Mouse (Mus musculus) intestine, postnatal 0 days (tissue): ENCODE measurements around the gene Hmgcr. TPM values are rescaled to one million over a fixed set of nuclear protein-coding genes. Genes with fewer than 3 reads are reported as not detected.

Experiments
- ATAC-seq: fragments of 200-750 bp; cut with Nextera tagmentation; 2 replicates; pipeline ENCODE4 v1.8.0; 2017; ENCODE audit warnings: mild to moderate bottlenecking, moderate TSS enrichment, moderate library complexity
- H3K27ac ChIP-seq: fragments of 300-500 bp; sonication (generic); 2 replicates; pipeline ENCODE4 v1.5.1; 2014; ENCODE audit warnings: mild to moderate bottlenecking, low read depth, low read length, moderate library complexity
- H3K27me3 ChIP-seq: fragments of 300-500 bp; sonication (generic); replicated peaks from 2 replicates; pipeline ENCODE4 v1.6.1; 2014; ENCODE audit warnings: low read length, mixed read lengths; ENCODE audit not compliant: control insufficient read depth, insufficient read depth
- H3K36me3 ChIP-seq: fragments of 300-500 bp; sonication (generic); 2 replicates; pipeline ENCODE4 v1.6.1; 2014; ENCODE audit warnings: mild to moderate bottlenecking, moderate library complexity; ENCODE audit not compliant: control insufficient read depth, insufficient read depth
- H3K4me1 ChIP-seq: fragments of 300-500 bp; sonication (generic); replicated peaks from 2 replicates; pipeline ENCODE4 v1.6.1; 2014; ENCODE audit warnings: antibody characterized with exemption, low read length, mixed read lengths; ENCODE audit not compliant: control insufficient read depth, insufficient read depth
- H3K4me2 ChIP-seq: fragments of 300-500 bp; sonication (generic); replicated peaks from 2 replicates; pipeline ENCODE4 v1.6.1; 2014; ENCODE audit warnings: low read depth, mild to moderate bottlenecking, moderate library complexity
- H3K4me3 ChIP-seq: fragments of 300-500 bp; sonication (generic); 2 replicates; pipeline ENCODE4 v1.5.1; 2014; ENCODE audit warnings: low read depth, low read length
- H3K9ac ChIP-seq: fragments of 300-500 bp; sonication (generic); 2 replicates; pipeline ENCODE4 v1.6.1; 2014; ENCODE audit warnings: mild to moderate bottlenecking, low read depth, low read length
- H3K9me3 ChIP-seq: fragments of 300-500 bp; sonication (generic); 2 replicates; pipeline ENCODE4 v1.6.1; 2016; ENCODE audit warnings: mixed run types; ENCODE audit not compliant: control insufficient read depth
- CTCF ChIP-seq: sonication (generic); IDR thresholded peaks from 2 replicates; pipeline ENCODE4 v1.5.1; 2016; ENCODE audit warnings: low read depth, mild to moderate bottlenecking, control low read depth, antibody characterized with exemption, moderate library complexity
- WGBS: fragments of 180-500 bp; shearing (Covaris S2); extraction: QIAGEN DNeasy Blood & Tissue Kit; methylation state at CpG from one replicate; pipeline ENCODE4 v1.1.7; 2014; 5-methylcytosine and 5-hydroxymethylcytosine counted together
- polyA plus RNA-seq: library from polyadenylated mRNA; unstranded; fragments of >200 nt; fragmentation: Nextera tagmentation; extraction: Ambion mirVana; gene quantifications from 2 replicates; pipeline ENCODE4 v1.2.1, GENCODE M21; 2015

Hmgcr gene
- polyA plus RNA-seq, 1 experiment from 2014 or later, result 23.2 TPM

GRCm38 (mm10) chr13:96697805-96698586, 27.3 kb upstream of the Hmgcr start:
- Histone ChIP-seq H3K4me3 (no peak overlapping the region), H3K27me3 (no peaks in the 10 kb centered on the region), H3K36me3 (no peaks in the 10 kb centered on the region), H3K9ac (no peak overlapping the region), H3K9me3 (no peaks in the 10 kb centered on the region), H3K4me1 (no peaks in the 10 kb centered on the region), H3K27ac (no peak overlapping the region), H3K4me2 (no peak overlapping the region)
- 56% methylated on average over 8 of the region's 8 CpGs for WGBS
- no peak for TF ChIP-seq CTCF
- ATAC-seq, result peak; percentile 28; the same call in 1 of the 2 replicates

GRCm38 (mm10) chr13:96695428-96695827, 24.7 kb upstream of the Hmgcr start:
- H3K27ac ChIP-seq, result no peak overlapping the region
- no peak for TF ChIP-seq CTCF

GRCm38 (mm10) chr13:96689901-96690300, 19.2 kb upstream of the Hmgcr start:
- WGBS, result 93% methylated on average over 5 of the region's 5 CpGs
- Histone ChIP-seq H3K9me3 (no peaks in the 10 kb centered on the region), H3K4me3 (no peak overlapping the region), H3K27ac (no peak overlapping the region), H3K36me3 (no peaks in the 10 kb centered on the region), H3K4me1 (no peaks in the 10 kb centered on the region), H3K4me2 (no peak overlapping the region), H3K27me3 (no peaks in the 10 kb centered on the region), H3K9ac (no peak overlapping the region)
- TF ChIP-seq CTCF, result no peak
- no peak for ATAC-seq

More at GRCm38 (mm10) chr13:96695428-96695827, 24.7 kb upstream of the Hmgcr start:
- Histone ChIP-seq H3K4me1 (no peaks in the 10 kb centered on the region), H3K9me3 (no peaks in the 10 kb centered on the region), H3K9ac (no peak overlapping the region), H3K4me2 (no peak overlapping the region), H3K4me3 (no peak overlapping the region), H3K27me3 (no peaks in the 10 kb centered on the region), H3K36me3 (no peaks in the 10 kb centered on the region)
- 96% methylated on average over 2 of the region's 2 CpGs for WGBS
- ATAC-seq, result no peak

DNA sequence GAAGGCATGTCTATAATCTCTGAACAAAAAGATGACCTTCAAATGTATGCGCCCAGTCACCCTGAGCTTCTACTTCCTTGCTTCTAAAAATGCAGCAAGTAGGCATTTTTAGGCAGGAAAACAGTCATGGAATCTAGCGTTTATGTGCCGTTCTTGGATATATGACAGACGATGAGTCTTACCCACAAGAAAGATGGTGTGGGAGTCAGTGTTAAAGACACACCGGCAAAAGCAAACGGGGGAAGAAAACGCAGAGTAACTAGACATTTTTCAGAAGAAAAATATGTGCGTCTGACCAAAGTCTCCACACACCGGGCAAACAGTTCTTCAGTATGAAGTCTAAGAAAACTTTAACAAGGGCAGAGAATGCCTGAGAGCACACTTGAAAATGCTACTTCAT, 16.5 kb upstream of the Hmgcr start:
- no peak for TF ChIP-seq CTCF
- Histone ChIP-seq H3K4me3 (no peak overlapping the region), H3K4me2 (no peak overlapping the region), H3K36me3 (no peaks in the 10 kb centered on the region), H3K27ac (no peak overlapping the region), H3K4me1 (no peaks in the 10 kb centered on the region), H3K9ac (no peak overlapping the region), H3K27me3 (no peaks in the 10 kb centered on the region), H3K9me3 (no peaks in the 10 kb centered on the region)
- ATAC-seq, result no peak
- 86% methylated on average over 9 of the region's 9 CpGs for WGBS

DNA sequence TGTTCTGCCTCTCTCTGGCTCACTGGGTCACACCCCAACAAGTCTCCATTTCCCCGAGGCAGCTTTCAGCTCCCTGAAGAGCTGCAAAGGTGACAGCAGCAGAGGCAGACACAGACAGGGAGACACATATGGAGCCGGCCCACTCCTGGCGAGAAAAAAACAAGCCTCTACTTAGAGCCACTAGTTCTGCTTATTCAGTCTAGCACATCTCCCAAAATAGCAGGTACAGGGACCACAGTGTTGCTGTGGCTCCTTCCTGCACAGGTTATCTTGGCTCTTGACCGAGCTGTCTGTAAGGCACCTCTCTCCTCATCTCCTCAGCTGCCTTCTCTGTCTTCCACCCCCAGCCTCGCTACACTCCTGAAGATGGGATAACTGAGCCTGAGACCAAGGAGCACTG, 14.0 kb upstream of the Hmgcr start:
- H3K27ac ChIP-seq, result no peak overlapping the region
- no peak overlapping the region for H3K4me2 ChIP-seq
- H3K27me3 ChIP-seq, result no peaks in the 10 kb centered on the region
- no peaks in the 10 kb centered on the region for H3K9me3 ChIP-seq
- WGBS, result 86% methylated on average over 5 of the region's 5 CpGs
- no peak for ATAC-seq
- H3K4me3 ChIP-seq, result no peak overlapping the region
- no peak for TF ChIP-seq CTCF
- no peaks in the 10 kb centered on the region for H3K36me3 ChIP-seq
- H3K9ac ChIP-seq, result no peak overlapping the region
- no peaks in the 10 kb centered on the region for H3K4me1 ChIP-seq

GRCm38 (mm10) chr13:96681088-96681620, 10.4 kb upstream of the Hmgcr start:
- no peaks in the 10 kb centered on the region for H3K36me3 ChIP-seq

More at GRCm38 (mm10) chr13:96681088-96681620, 10.4 kb upstream of the Hmgcr start:
- Histone ChIP-seq H3K27me3 (no peaks in the 10 kb centered on the region), H3K9ac (no peak overlapping the region), H3K9me3 (no peaks in the 10 kb centered on the region), H3K27ac (no peak overlapping the region), H3K4me1 (no peaks in the 10 kb centered on the region), H3K4me3 (no peak overlapping the region), H3K4me2 (no peak overlapping the region)
- TF ChIP-seq CTCF, result no peak
- ATAC-seq, result no peak
